Mouse (Mus musculus) lung, embryonic 14.5 days (tissue): ENCODE data around the gene Slc7a7. TPM values are rescaled to one million over a fixed set of nuclear protein-coding genes. Genes with fewer than 3 reads are reported as not detected.

Source experiments
- ATAC-seq: fragments of 200-750 bp; cut with Nextera tagmentation; 2 replicates; pipeline ENCODE4 v1.8.0; 2017; ENCODE audit warnings: mild to moderate bottlenecking, moderate TSS enrichment, moderate library complexity; ENCODE audit not compliant: insufficient read depth
- DNase-seq: peaks from one replicate; pipeline ENCODE4 v3.0.0-alpha.2; 2015
- H3K27ac ChIP-seq: fragments of 300-500 bp; sonication (generic); 2 replicates; pipeline ENCODE4 v1.5.1; 2014; ENCODE audit warnings: low read depth, mild to moderate bottlenecking, moderate library complexity
- H3K27me3 ChIP-seq: fragments of 300-500 bp; sonication (generic); 2 replicates; pipeline ENCODE4 v1.6.1; 2014; ENCODE audit warnings: low read length, control low read depth; ENCODE audit not compliant: insufficient read depth
- H3K36me3 ChIP-seq: fragments of 300-500 bp; sonication (generic); 2 replicates; pipeline ENCODE4 v1.6.1; 2014; ENCODE audit warnings: control low read depth; ENCODE audit not compliant: insufficient read depth
- H3K4me1 ChIP-seq: fragments of 300-500 bp; sonication (generic); 2 replicates; pipeline ENCODE4 v1.6.1; 2014; ENCODE audit warnings: antibody characterized with exemption, control low read depth; ENCODE audit not compliant: insufficient read depth
- H3K4me2 ChIP-seq: fragments of 300-500 bp; sonication (generic); 2 replicates; pipeline ENCODE4 v1.6.1; 2014; ENCODE audit warnings: mild to moderate bottlenecking
- H3K4me3 ChIP-seq: fragments of 300-500 bp; sonication (generic); 2 replicates; pipeline ENCODE4 v1.5.1; 2014; ENCODE audit warnings: low read depth, low read length
- H3K9ac ChIP-seq: fragments of 300-500 bp; sonication (generic); 2 replicates; pipeline ENCODE4 v1.6.1; 2014
- H3K9me3 ChIP-seq: fragments of 300-500 bp; sonication (generic); 2 replicates; pipeline ENCODE4 v1.6.1; 2016; ENCODE audit warnings: low read depth, low read length, control low read depth
- CTCF ChIP-seq: IDR thresholded peaks from 2 replicates; pipeline ENCODE4 v1.5.1; 2016; ENCODE audit warnings: antibody characterized with exemption, low read depth
- WGBS: fragments of 180-500 bp; shearing (Covaris S2); extraction: QIAGEN DNeasy Blood & Tissue Kit; methylation state at CpG from one replicate; pipeline ENCODE4 v1.1.7; 2014; 5-methylcytosine and 5-hydroxymethylcytosine counted together
- polyA plus RNA-seq: library from polyadenylated mRNA; unstranded; fragments of >200 nt; fragmentation: Nextera tagmentation; extraction: Ambion mirVana; gene quantifications from 2 replicates; pipeline ENCODE4 v1.2.1, GENCODE M21; 2014

Slc7a7 gene
- polyA plus RNA-seq, 1 experiment from 2014 or later = 7.4 TPM

DNA sequence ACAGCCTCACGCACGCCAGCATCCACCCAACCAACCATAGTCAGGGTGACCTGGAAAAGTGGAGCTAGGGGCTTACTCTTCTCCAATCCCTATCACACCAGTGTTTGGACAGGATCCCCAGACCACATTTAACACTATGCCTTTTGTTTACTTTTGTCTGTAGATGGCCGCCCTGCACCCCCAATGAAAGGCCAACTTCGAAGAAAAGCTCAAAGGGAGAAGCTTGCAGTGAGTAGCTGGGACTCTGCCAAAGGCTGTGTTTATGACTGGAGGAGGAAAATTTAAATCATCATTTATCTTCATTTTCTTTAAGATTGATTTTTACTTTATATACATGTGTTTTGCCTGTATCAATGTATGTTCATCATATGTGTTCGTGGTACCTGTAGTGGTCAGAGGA is 10.8 kb upstream of the Slc7a7 start:
- WGBS = 65% methylated on average over 5 of the region's 5 CpGs
- H3K4me1 ChIP-seq = peaks cover 18% of the 10 kb centered on the region
- peak overlapping the region; percentile 64; the same call in 1 of the 2 replicates for H3K4me2 ChIP-seq
- no peak overlapping the region for H3K9ac ChIP-seq
- peak; percentile 70 for DNase-seq
- peaks cover 5% of the 10 kb centered on the region; the same call in 1 of the 2 replicates for H3K36me3 ChIP-seq
- no peak overlapping the region for H3K27ac ChIP-seq
- no peaks in the 10 kb centered on the region for H3K27me3 ChIP-seq
- no peak for ATAC-seq
- H3K4me3 ChIP-seq = no peak overlapping the region
- no peaks in the 10 kb centered on the region for H3K9me3 ChIP-seq
- TF ChIP-seq CTCF = no peak

DNA sequence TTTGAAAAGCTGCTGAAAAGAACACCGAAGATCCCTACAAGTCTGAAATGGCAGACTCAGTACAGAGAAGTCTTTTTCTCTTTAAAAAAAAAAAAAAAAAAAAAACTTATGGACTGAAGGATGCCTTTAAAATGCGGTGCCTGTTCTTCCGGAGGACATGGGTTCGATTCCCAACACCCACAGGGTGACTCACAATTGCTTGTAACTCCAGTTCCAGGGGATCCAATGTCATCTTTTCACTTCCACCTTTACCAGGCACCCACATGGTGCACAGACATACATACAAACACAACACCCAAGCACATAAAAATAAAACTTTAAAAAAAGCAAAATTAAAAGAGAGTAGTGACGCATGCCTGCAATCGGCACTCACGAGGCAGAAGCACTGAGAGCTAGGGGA is 10.1 kb upstream of the Slc7a7 start:
- TF ChIP-seq CTCF = no peak
- H3K9ac ChIP-seq = 0 out of 2 replicates have a peak overlapping the region, but pooled peaks have one; percentile 77
- peaks cover 15% of the 10 kb centered on the region for H3K4me1 ChIP-seq
- 85% methylated on average over 7 of the region's 7 CpGs for WGBS
- peak overlapping the region; percentile 78 for H3K4me3 ChIP-seq
- H3K4me2 ChIP-seq = peak overlapping the region; percentile 64
- DNase-seq (no peak), ATAC-seq (no peak)
- H3K27ac ChIP-seq = peak overlapping the region; percentile 85; the same call in 1 of the 2 replicates
- peaks cover 5% of the 10 kb centered on the region; the same call in 1 of the 2 replicates for H3K36me3 ChIP-seq
- no peaks in the 10 kb centered on the region for H3K27me3 ChIP-seq
- no peaks in the 10 kb centered on the region for H3K9me3 ChIP-seq

DNA sequence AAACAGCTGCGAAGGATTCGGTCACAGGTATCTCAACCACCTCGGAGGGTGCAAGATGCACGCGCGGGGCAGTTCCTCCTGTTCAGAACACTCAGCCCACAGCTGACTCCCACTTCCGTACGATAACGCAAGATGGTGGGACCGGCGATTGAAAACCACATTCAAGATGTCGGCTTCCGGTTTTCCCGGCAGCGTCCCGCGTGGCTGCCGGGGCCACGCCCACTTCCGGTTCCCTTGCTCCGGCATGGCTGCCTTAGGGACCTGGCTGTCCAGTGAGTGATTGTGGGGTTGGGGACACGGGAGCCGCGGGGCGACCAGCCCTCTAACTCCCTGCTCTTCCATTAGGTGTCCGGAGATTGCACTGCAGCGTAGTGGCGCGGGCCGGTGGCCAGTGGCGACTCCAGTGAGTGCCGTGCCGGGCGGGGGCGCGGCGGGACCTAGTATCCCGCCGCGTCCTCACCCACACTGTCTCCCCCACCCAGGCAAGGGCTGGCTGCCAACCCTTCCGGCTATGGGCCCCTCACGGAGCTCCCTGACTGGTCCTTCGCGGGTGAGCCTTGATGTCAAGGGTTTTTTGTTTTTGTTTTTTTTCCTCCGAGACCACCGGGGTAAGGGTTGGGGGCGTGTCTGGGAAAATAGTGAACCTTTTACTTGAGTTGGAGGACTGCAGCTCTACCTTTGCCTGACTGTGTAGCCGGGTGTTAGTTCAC is 9.3 kb upstream of the Slc7a7 start, which contains the start of gene Mrpl52:
TSS of gene Mrpl52 (plus strand) at position 221 of the 710 bp plus-strand sequence.
- H3K27ac ChIP-seq = peak within 1 kb of the TSS; percentile 85
- peak; percentile 98 for DNase-seq
- under 1% methylated on average over 48 of the region's 48 CpGs for WGBS

DNA sequence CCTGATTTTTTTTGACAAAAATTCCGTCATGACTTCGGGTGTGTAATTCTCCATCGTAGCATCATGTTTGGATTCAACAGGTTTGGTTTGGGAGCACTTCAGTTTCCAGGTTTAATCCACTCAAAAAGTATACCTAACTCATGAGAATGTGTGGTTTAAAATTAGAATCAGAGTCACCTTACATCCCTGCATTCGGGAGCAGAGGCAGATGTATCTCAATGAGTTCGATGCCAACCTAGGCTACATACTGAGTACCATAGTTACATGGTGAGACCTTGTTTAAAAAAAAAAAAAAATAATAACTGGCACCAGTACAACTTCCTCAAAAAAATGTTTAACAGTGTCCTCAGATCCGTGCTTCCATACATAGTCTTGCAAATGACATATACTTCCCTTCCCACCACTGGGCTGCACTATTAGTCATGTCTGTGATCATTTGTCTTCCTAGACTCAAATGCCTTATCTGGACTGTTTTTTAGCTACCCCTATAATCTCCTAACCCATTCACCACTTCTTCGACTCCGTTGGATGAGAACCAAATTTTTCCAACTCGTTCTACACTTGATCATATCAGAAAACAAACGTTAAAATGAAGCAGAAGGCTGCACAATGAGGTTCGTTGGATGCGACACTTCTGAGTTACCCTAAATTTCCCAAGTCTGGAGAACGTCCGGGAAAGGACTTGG is 8.6 kb upstream of the Slc7a7 start:
- H3K9me3 ChIP-seq = no peaks in the 10 kb centered on the region
- H3K4me3 ChIP-seq = peak overlapping the region; percentile 78
- no peak for TF ChIP-seq CTCF
- H3K9ac ChIP-seq = peak overlapping the region; percentile 77
- 32% methylated on average over 14 of the region's 14 CpGs for WGBS
- DNase-seq = no peak
- peak overlapping the region; percentile 85 for H3K27ac ChIP-seq
- peaks cover 5% of the 10 kb centered on the region; the same call in 1 of the 2 replicates for H3K36me3 ChIP-seq
- peak overlapping the region; percentile 64 for H3K4me2 ChIP-seq
- peaks cover 15% of the 10 kb centered on the region for H3K4me1 ChIP-seq
- H3K27me3 ChIP-seq = no peaks in the 10 kb centered on the region
- no peak for ATAC-seq

More for the DNA sequence above, 9.3 kb upstream of the Slc7a7 start, which contains the start of gene Mrpl52:
- no peak for TF ChIP-seq CTCF
- no peaks in the 10 kb centered on the region for H3K9me3 ChIP-seq
- ATAC-seq = peak; percentile 65
- no peaks in the 10 kb centered on the region for H3K27me3 ChIP-seq
- H3K9ac ChIP-seq = peak within 1 kb of the TSS; percentile 77
- H3K4me2 ChIP-seq = peak within 1 kb of the TSS; percentile 64
- peaks cover 5% of the 10 kb centered on the region; the same call in 1 of the 2 replicates for H3K36me3 ChIP-seq
- H3K4me1 ChIP-seq = peaks cover 15% of the 10 kb centered on the region
- H3K4me3 ChIP-seq = peak within 1 kb of the TSS; percentile 78

DNA sequence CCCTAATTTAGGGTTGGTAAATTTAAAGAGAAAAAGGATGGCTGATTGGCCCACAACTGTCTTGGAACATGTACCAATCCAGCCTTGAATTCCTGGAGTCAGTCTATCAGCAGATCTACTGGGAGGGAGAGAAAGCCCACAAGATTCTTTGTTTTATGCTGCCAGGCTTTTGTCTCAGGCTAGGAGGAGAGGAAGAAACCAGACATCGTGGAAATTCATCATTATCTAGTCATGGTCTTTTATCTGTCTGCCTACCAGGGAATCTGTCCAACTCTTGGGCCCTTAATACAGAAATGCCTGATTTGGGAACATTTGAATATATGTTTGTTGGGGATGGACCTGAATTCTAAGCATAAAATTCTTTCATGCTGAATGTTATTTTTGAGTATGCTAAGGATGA is 8.0 kb upstream of the Slc7a7 start:
- TF ChIP-seq CTCF = no peak
- no peak for ATAC-seq
- Histone ChIP-seq H3K27me3 (no peaks in the 10 kb centered on the region), H3K4me1 (peaks cover 15% of the 10 kb centered on the region), H3K9ac (no peak overlapping the region), H3K4me3 (peak overlapping the region; percentile 78; the same call in 1 of the 2 replicates), H3K36me3 (peaks cover 5% of the 10 kb centered on the region; the same call in 1 of the 2 replicates), H3K9me3 (no peaks in the 10 kb centered on the region), H3K4me2 (peak overlapping the region; percentile 64), H3K27ac (no peak overlapping the region)
- 76% methylated on average over 1 of the region's 1 CpGs for WGBS
- DNase-seq = no peak

DNA sequence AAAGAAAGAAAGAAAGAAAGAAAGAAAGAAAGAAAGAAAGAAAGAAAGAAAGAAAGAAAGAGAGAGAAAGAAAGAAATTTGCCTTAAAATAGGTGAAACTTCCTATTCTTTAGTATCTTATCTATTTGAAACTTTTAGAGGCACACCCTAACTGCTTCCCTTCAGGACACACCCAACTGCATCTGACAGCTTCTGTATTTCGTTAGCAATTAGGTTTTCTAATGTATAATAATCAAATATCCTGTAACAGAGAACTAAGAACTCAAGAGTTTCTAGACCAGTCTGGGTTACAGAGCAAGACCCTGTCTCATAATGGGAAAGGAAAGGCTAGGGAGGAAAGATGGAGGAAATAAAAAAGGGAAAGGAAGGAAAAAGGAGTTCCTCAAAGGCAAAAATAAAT is 7.1 kb upstream of the Slc7a7 start:
- H3K36me3 ChIP-seq = peaks cover 5% of the 10 kb centered on the region; the same call in 1 of the 2 replicates
- H3K27ac ChIP-seq = no peak overlapping the region
- TF ChIP-seq CTCF = no peak
- H3K9ac ChIP-seq = no peak overlapping the region
- H3K9me3 ChIP-seq = no peaks in the 10 kb centered on the region
- H3K4me1 ChIP-seq = peaks cover 8% of the 10 kb centered on the region; the same call in 1 of the 2 replicates
- DNase-seq (no peak), ATAC-seq (no peak)
- WGBS = 72% methylated on average over 1 of the region's 1 CpGs
- no peak overlapping the region for H3K4me3 ChIP-seq
- H3K27me3 ChIP-seq = no peaks in the 10 kb centered on the region
- no peak overlapping the region for H3K4me2 ChIP-seq

DNA sequence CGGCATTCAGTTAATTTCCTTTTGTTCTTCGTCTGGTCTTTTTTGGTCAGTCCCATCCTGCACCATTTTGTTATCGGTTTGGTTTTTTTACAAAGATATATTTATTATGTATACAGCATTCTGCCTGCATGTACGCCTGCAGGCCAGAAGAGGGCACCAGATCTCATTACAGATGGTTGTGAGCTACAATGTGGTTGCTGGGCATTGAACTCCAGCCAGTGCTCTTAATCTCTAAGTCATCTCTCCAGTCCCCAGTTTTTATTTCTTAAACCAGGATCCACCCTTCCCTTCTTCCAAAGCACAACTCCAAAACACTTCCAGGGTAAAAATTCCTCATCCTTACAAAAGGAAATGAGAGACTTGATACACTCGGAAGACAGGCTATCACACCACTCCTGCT is 5.8 kb upstream of the Slc7a7 start:
- Histone ChIP-seq H3K27me3 (no peaks in the 10 kb centered on the region), H3K9ac (no peak overlapping the region), H3K9me3 (no peaks in the 10 kb centered on the region), H3K36me3 (no peaks in the 10 kb centered on the region), H3K4me3 (no peak overlapping the region), H3K27ac (no peak overlapping the region), H3K4me1 (peaks cover 2% of the 10 kb centered on the region; the same call in 1 of the 2 replicates), H3K4me2 (no peak overlapping the region)
- TF ChIP-seq CTCF = peak; percentile 63
- DNase-seq (peak; percentile 67), ATAC-seq (no peak)
- WGBS = 56% methylated on average over 5 of the region's 5 CpGs
